Mouse (Mus musculus): ENCODE results near the gene Papss2.

Papss2 gene

GRCm38 (mm10) chr19:32599006-32599405 is 3.4 kb downstream of the Papss2 start:
- in situ Hi-C loops (cut with MboI, MseI), result no loop called here

GRCm38 (mm10) chr19:32599436-32599835 is 3.8 kb downstream of the Papss2 start:
- in situ Hi-C loops (cut with MboI, MseI), result no loop called here

- in situ Hi-C loops (cut with MboI, MseI), result no loop called here
These were observed 5.6 kb downstream of the Papss2 start for GRCm38 (mm10) chr19:32601033-32601770.

GRCm38 (mm10) chr19:32603466-32603865 is 7.9 kb downstream of the Papss2 start:
- in situ Hi-C loops (cut with MboI, MseI), result no loop called here

- in situ Hi-C loops (cut with MboI, MseI), result no loop called here
These were observed 8.5 kb downstream of the Papss2 start for GRCm38 (mm10) chr19:32604127-32604526.

- in situ Hi-C loops (cut with MboI, MseI), result no loop called here
These were observed 9.1 kb downstream of the Papss2 start for GRCm38 (mm10) chr19:32604563-32605252.

GRCm38 (mm10) chr19:32606227-32606827 is 10.7 kb downstream of the Papss2 start:
- in situ Hi-C loops (cut with MboI, MseI), result no loop called here

- in situ Hi-C loops (cut with MboI, MseI), result no loop called here
These were observed 11.4 kb downstream of the Papss2 start for GRCm38 (mm10) chr19:32607036-32607435.

GRCm38 (mm10) chr19:32611386-32612092 is 15.9 kb downstream of the Papss2 start:
- in situ Hi-C loops (cut with MboI, MseI), result no loop called here

GRCm38 (mm10) chr19:32614046-32614771 is 18.6 kb downstream of the Papss2 start:
- in situ Hi-C loops (cut with MboI, MseI), result no loop called here

GRCm38 (mm10) chr19:32614772-32615099 is 19.1 kb downstream of the Papss2 start:
- in situ Hi-C loops (cut with MboI, MseI), result no loop called here

- in situ Hi-C loops (cut with MboI, MseI), result no loop called here
These were observed 21.1 kb downstream of the Papss2 start for GRCm38 (mm10) chr19:32616646-32617045.

GRCm38 (mm10) chr19:32619739-32620138 is 24.1 kb downstream of the Papss2 start:
- in situ Hi-C loops (cut with MboI, MseI), result no loop called here

- in situ Hi-C loops (cut with MboI, MseI), result no loop called here
These were observed 25.4 kb downstream of the Papss2 start for GRCm38 (mm10) chr19:32620859-32621445.

GRCm38 (mm10) chr19:32622142-32622541 is 26.6 kb downstream of the Papss2 start:
- in situ Hi-C loops (cut with MboI, MseI), result no loop called here

GRCm38 (mm10) chr19:32626768-32627331 is 31.3 kb downstream of the Papss2 start:
- in situ Hi-C loops (cut with MboI, MseI), result no loop called here

GRCm38 (mm10) chr19:32627631-32628030 is 32.0 kb downstream of the Papss2 start:
- in situ Hi-C loops (cut with MboI, MseI), result no loop called here

GRCm38 (mm10) chr19:32628572-32629132 is 33.1 kb downstream of the Papss2 start:
- in situ Hi-C loops (cut with MboI, MseI), result no loop called here

- in situ Hi-C loops (cut with MboI, MseI), result no loop called here
These were observed 39.3 kb downstream of the Papss2 start for GRCm38 (mm10) chr19:32634916-32635315.

Data from T-helper 17 cell (primary cell).